24 mouse cellular contexts compared by ENCODE assay signal in the genomic region with DNA sequence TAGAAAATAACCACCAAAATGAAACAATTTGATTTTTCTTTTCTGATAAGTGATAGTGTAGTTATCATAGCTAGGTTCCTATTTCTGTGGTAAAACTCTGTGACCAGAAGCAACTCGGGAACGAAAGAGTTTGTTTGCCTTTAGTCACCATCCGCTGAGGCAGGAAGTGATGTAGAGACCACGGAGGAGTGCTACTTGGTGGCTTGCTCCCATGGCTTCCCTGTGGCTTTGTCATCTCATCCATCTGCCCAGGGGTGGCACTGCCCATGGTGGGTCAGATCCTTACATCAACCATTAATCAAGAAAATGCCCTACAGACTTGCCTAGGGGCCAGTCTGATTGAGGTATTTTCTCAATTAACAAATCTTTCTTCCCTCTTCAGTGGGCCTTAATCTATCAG. TPM values are rescaled to one million over a fixed set of nuclear protein-coding genes. Genes with fewer than 3 reads are reported as not detected.
A peak's percentile ranks its signal among the peaks of the same experiment; 100 is the strongest.
DNase-seq lines count a peak whose midpoint lies in the region; ATAC-seq and TF ChIP-seq lines count a peak whose summit lies in the region.
"Had no signal": no experiment of that assay in that cellular context is flagged by ENCODE, and none has a peak within 500 bp of the region (broad histone marks: within the 10 kb centered on the region; RNA-seq: fewer than 3 reads in every experiment).

No protein-coding gene starts in this region.

- H3K4me3 ChIP-seq in megakaryocyte, embryonic 14.5 days (replicated peaks), result peak overlapping the region; percentile 47
- H3K4me3 ChIP-seq in MEL (ENCODE audit: control insufficient read depth in 1 of 2, insufficient read depth in 1 of 2, low read depth in 2 of 2, low read length in 2 of 2), result no peak overlapping the region
- H3K4me3 ChIP-seq in hindbrain, postnatal 0 days (ENCODE audit: low read length), result no peak overlapping the region
- H3K4me3 ChIP-seq: embryonic facial prominence, embryonic 10.5 days; embryonic facial prominence, embryonic 12.5 days; forebrain, embryonic 13.5 days; forebrain, embryonic 15.5 days had no signal

- no peak for TF ChIP-seq RAD21 in MEL (IDR thresholded peaks at IDR 0.05; ENCODE audit: low read depth, low read length)

- peak; percentile 18 for DNase-seq in MEL (ENCODE audit: low read depth, low spot score)
- DNase-seq in urinary bladder, postnatal 4 days (ENCODE audit: low spot score in 2 of 2), result no peak
- DNase-seq in hindbrain, postnatal 0 days (ENCODE audit: low spot score), result no peak
- DNase-seq: adrenal gland, adult 8-10 months; adrenal gland, postnatal 14 days; adrenal gland, postnatal 36 days; B cell, adult 2 months; cerebellum, adult 11-12 months; cerebellum, adult 2 months; cerebellum, adult 9-10 months; cerebellum, postnatal 10 days; cerebellum, postnatal 25 days; forebrain, postnatal 0 days had no signal

- no peak overlapping the region for H3K9ac ChIP-seq in MEL (ENCODE audit: control insufficient read depth, low read depth, low read length, poor library complexity, severe bottlenecking)
- H3K9ac ChIP-seq in hindbrain, postnatal 0 days (replicated peaks; ENCODE audit: low read length), result no peak overlapping the region
- H3K9ac ChIP-seq: embryonic facial prominence, embryonic 12.5 days; forebrain, embryonic 13.5 days; forebrain, embryonic 15.5 days; forebrain, postnatal 0 days had no signal

- TF ChIP-seq POLR2A in MEL (IDR thresholded peaks at IDR 0.05; ENCODE audit: control insufficient read depth in 1 of 2, insufficient read depth in 1 of 2, low read depth in 1 of 2, low read length in 2 of 2, poor library complexity in 1 of 2), result no peak

- H3K79me2 ChIP-seq in MEL (ENCODE audit: control insufficient read depth, insufficient read depth, low read length, poor library complexity), result no peaks in the 10 kb centered on the region

- peaks cover 12% of the 10 kb centered on the region for H3K27me3 ChIP-seq in megakaryocyte, embryonic 14.5 days (replicated peaks)
- H3K27me3 ChIP-seq in MEL (ENCODE audit: control insufficient read depth in 1 of 2, insufficient read depth in 2 of 2, low read length in 2 of 2), result no peaks in the 10 kb centered on the region
- no peaks in the 10 kb centered on the region for H3K27me3 ChIP-seq in hindbrain, postnatal 0 days (ENCODE audit: insufficient read depth, low read length)
- H3K27me3 ChIP-seq: CH12.LX; embryonic facial prominence, embryonic 12.5 days; forebrain, embryonic 13.5 days; forebrain, embryonic 15.5 days; Patski had no signal

- WGBS in hindbrain, postnatal 0 days, result 87% methylated on average over 4 of the region's 4 CpGs

- no peak for TF ChIP-seq CTCF in MEL (IDR thresholded peaks at IDR 0.05 in 2 of 3, conservative IDR thresholded peaks at IDR 0.05 in 1 of 3; ENCODE audit: control insufficient read depth in 1 of 3, insufficient read depth in 1 of 3, low read depth in 2 of 3, low read length in 3 of 3, poor library complexity in 1 of 3, severe bottlenecking in 1 of 3)
- no peak for TF ChIP-seq CTCF in hindbrain, postnatal 0 days (IDR thresholded peaks at IDR 0.05; ENCODE audit: low read depth)

- H3K4me2 ChIP-seq in hindbrain, postnatal 0 days (ENCODE audit: low read depth, low read length), result no peak overlapping the region
- H3K4me2 ChIP-seq: embryonic facial prominence, embryonic 12.5 days; forebrain, embryonic 13.5 days; forebrain, embryonic 15.5 days had no signal

- no peak for ATAC-seq in megakaryocyte, adult 5-6 weeks (ENCODE audit: poor library complexity, severe bottlenecking)
- ATAC-seq in hindbrain, postnatal 0 days, result no peak
- ATAC-seq: activated CD4-positive, CD25-positive, alpha-beta regulatory T cell, adult 4 months; CD4-positive, CD25-positive, alpha-beta regulatory T cell, adult 4 months; forebrain, embryonic 13.5 days; forebrain, embryonic 15.5 days; forebrain, postnatal 0 days; Patski had no signal

- no peak for TF ChIP-seq EP300 in MEL (IDR thresholded peaks at IDR 0.05; ENCODE audit: low read depth in 1 of 2, low read length in 2 of 2)

- H3K27ac ChIP-seq in MEL (ENCODE audit: control insufficient read depth, low read depth, low read length), result no peak overlapping the region
- H3K27ac ChIP-seq in hindbrain, postnatal 0 days, result no peak overlapping the region
- H3K27ac ChIP-seq: embryonic facial prominence, embryonic 10.5 days; embryonic facial prominence, embryonic 12.5 days; forebrain, embryonic 13.5 days; forebrain, embryonic 15.5 days had no signal

- no peaks in the 10 kb centered on the region for H3K36me3 ChIP-seq in megakaryocyte, embryonic 14.5 days (replicated peaks; ENCODE audit: low read length)
- H3K36me3 ChIP-seq in MEL (ENCODE audit: control insufficient read depth in 1 of 2, insufficient read depth in 2 of 2, low read length in 2 of 2), result no peaks in the 10 kb centered on the region
- no peaks in the 10 kb centered on the region for H3K36me3 ChIP-seq in hindbrain, postnatal 0 days (ENCODE audit: insufficient read depth, low read length)
- H3K36me3 ChIP-seq: embryonic facial prominence, embryonic 10.5 days; embryonic facial prominence, embryonic 12.5 days; forebrain, embryonic 15.5 days; G1E had no signal

- peaks cover 20% of the 10 kb centered on the region; the same call in 1 of the 2 replicates for H3K9me3 ChIP-seq in megakaryocyte, embryonic 14.5 days
- H3K9me3 ChIP-seq in MEL (replicated peaks; ENCODE audit: insufficient read depth, low read length), result no peaks in the 10 kb centered on the region
- H3K9me3 ChIP-seq in hindbrain, postnatal 0 days (ENCODE audit: low read length), result no peaks in the 10 kb centered on the region
- H3K9me3 ChIP-seq: forebrain, embryonic 13.5 days; forebrain, embryonic 15.5 days had no signal

- H3K4me1 ChIP-seq in megakaryocyte, embryonic 14.5 days, result no peaks in the 10 kb centered on the region; the same call in 1 of the 2 replicates
- H3K4me1 ChIP-seq in MEL (ENCODE audit: control insufficient read depth in 1 of 2, insufficient read depth in 2 of 2, low read length in 2 of 2), result no peaks in the 10 kb centered on the region
- H3K4me1 ChIP-seq in hindbrain, postnatal 0 days (ENCODE audit: insufficient read depth, low read length), result no peaks in the 10 kb centered on the region
- H3K4me1 ChIP-seq: embryonic facial prominence, embryonic 12.5 days; forebrain, embryonic 13.5 days; forebrain, embryonic 15.5 days had no signal

TF ChIP-seq in MEL, 35 proteins besides CTCF, POLR2A, EP300 and RAD21:
- TF ChIP-seq CHD2 (IDR thresholded peaks at IDR 0.05; ENCODE audit: low read length), result no peak
- no peak for TF ChIP-seq ZC3H11A (IDR thresholded peaks at IDR 0.05; ENCODE audit: low read depth, low read length)
- no peak for TF ChIP-seq MYC (IDR thresholded peaks at IDR 0.05; ENCODE audit: low read depth, low read length)
- TF ChIP-seq SMC3 (IDR thresholded peaks at IDR 0.05; ENCODE audit: low read depth, low read length), result no peak
- TF ChIP-seq ETS1 (IDR thresholded peaks at IDR 0.05; ENCODE audit: low read depth, low read length), result no peak
- TF ChIP-seq ZKSCAN1 (IDR thresholded peaks at IDR 0.05; ENCODE audit: low read depth, low read length), result no peak
- TF ChIP-seq RCOR1 (IDR thresholded peaks at IDR 0.05; ENCODE audit: low read depth, low read length), result no peak
- TF ChIP-seq USF2 (IDR thresholded peaks at IDR 0.05; ENCODE audit: borderline replicate concordance in 1 of 2, insufficient read depth in 1 of 2, low read depth in 1 of 2, low read length in 2 of 2), result no peak
- TF ChIP-seq POLR2AphosphoS5 (IDR thresholded peaks at IDR 0.05; ENCODE audit: borderline replicate concordance, low read depth, low read length), result no peak
- no peak for TF ChIP-seq MEF2A (IDR thresholded peaks at IDR 0.05; ENCODE audit: extremely low read depth, insufficient replicate concordance, low read depth, low read length, poor library complexity, severe bottlenecking)

RNA-seq across cellular contexts. Expression of a gene that starts 18.6 kb away (rescaled TPM):
- polyA plus RNA-seq in megakaryocyte, embryonic 14.5 days (2012; ENCODE audit: insufficient read depth, low replicate concordance), result 0.49 TPM in 1 of 2 replicates, not detected in the other
- total RNA-seq in megakaryocyte, adult 5-6 weeks (2015), result 30.8 and 32.5 TPM in 2 replicates
- 32.8 and 35.7 TPM in 2 replicates for total RNA-seq in megakaryocyte, adult 5-6 weeks (2017)
- total RNA-seq in MEL (2012; rRNA removed), result 9.9 and 10.2 TPM in 2 replicates
- 10 to 100 TPM in 1 of 2 experiments, not detected in 1; 11.1 TPM for polyA plus RNA-seq in MEL (2012; ENCODE audit: insufficient read depth in 1 of 2, insufficient read length in 2 of 2, low read depth in 1 of 2, low replicate concordance in 2 of 2, missing spikeins in 1 of 2)
- total RNA-seq in hindbrain, postnatal 0 days (2014; rRNA removed), result 7.3 and 11.8 TPM in 2 replicates
- 4.4 and 5.1 TPM in 2 replicates for polyA plus RNA-seq in hindbrain, postnatal 0 days (2015; fragmentation: Nextera tagmentation; extraction: Ambion mirVana)

RNA-seq across cellular contexts. Expression of a gene that starts 53.7 kb away (rescaled TPM):
- polyA plus RNA-seq in megakaryocyte, embryonic 14.5 days (2012; ENCODE audit: insufficient read depth, low replicate concordance), result 10.7 and 59.2 TPM in 2 replicates
- total RNA-seq in megakaryocyte, adult 5-6 weeks (2015), result 38.4 and 41.6 TPM in 2 replicates
- 97.3 and 107 TPM in 2 replicates for total RNA-seq in megakaryocyte, adult 5-6 weeks (2017)
- 136 and 142 TPM in 2 replicates for total RNA-seq in MEL (2012; rRNA removed)
- polyA plus RNA-seq in MEL (2012; ENCODE audit: insufficient read depth in 1 of 2, insufficient read length in 2 of 2, low read depth in 1 of 2, low replicate concordance in 2 of 2, missing spikeins in 1 of 2), result 100 to 1,000 TPM; 140 to 188 TPM
- 74.0 and 76.1 TPM in 2 replicates for total RNA-seq in hindbrain, postnatal 0 days (2014; rRNA removed)
- polyA plus RNA-seq in hindbrain, postnatal 0 days (2015; fragmentation: Nextera tagmentation; extraction: Ambion mirVana), result 53.4 and 57.5 TPM in 2 replicates
